Mouse (Mus musculus) megakaryocyte, embryonic 14.5 days (primary cell): ENCODE results near the gene Fam78b.

Experiments
- FLI1 ChIP-seq: IDR thresholded peaks from 2 replicates; pipeline ENCODE4 v1.6.1; 2012; ENCODE audit warnings: low read length, inconsistent platforms, mixed read lengths
- GATA1 ChIP-seq: IDR thresholded peaks from 3 replicates; pipeline ENCODE4 v1.6.1; 2012; ENCODE audit warnings: mixed read lengths, low read length, inconsistent platforms, borderline replicate concordance

- TF ChIP-seq GATA1, result no peak
- TF ChIP-seq FLI1, result no peak
Observed at GRCm38 (mm10) chr1:167081946-167082345, 80.7 kb downstream of the Fam78b start.
